Mouse (Mus musculus) gastrocnemius, postnatal 14 days (tissue): ENCODE results near the gene Chac1. TPM values are rescaled to one million over a fixed set of nuclear protein-coding genes. Genes with fewer than 3 reads are reported as not detected.
A peak's percentile ranks its signal among the peaks of the same experiment; 100 is the strongest.

Experiments used
- DNase-seq: peaks from one replicate; pipeline ENCODE4 v3.0.0; 2021; ENCODE audit warnings: mixed read lengths
- intact Hi-C: fragments of 180-260 bp; cut with DNase I; formaldehyde crosslinking; loops from one replicate; pipeline ENCODE4 v1.15.1; 2025; ENCODE audit warnings: low total_unique reads
- total RNA-seq, 2 experiments: library from RNA; stranded (reverse); gene quantifications; 2 replicates each; pipeline ENCODE4 v1.2.3; 2021

The Chac1 gene
- total RNA-seq, 2 experiments from 2014 or later: 10.5 to 47.4 TPM

DNA sequence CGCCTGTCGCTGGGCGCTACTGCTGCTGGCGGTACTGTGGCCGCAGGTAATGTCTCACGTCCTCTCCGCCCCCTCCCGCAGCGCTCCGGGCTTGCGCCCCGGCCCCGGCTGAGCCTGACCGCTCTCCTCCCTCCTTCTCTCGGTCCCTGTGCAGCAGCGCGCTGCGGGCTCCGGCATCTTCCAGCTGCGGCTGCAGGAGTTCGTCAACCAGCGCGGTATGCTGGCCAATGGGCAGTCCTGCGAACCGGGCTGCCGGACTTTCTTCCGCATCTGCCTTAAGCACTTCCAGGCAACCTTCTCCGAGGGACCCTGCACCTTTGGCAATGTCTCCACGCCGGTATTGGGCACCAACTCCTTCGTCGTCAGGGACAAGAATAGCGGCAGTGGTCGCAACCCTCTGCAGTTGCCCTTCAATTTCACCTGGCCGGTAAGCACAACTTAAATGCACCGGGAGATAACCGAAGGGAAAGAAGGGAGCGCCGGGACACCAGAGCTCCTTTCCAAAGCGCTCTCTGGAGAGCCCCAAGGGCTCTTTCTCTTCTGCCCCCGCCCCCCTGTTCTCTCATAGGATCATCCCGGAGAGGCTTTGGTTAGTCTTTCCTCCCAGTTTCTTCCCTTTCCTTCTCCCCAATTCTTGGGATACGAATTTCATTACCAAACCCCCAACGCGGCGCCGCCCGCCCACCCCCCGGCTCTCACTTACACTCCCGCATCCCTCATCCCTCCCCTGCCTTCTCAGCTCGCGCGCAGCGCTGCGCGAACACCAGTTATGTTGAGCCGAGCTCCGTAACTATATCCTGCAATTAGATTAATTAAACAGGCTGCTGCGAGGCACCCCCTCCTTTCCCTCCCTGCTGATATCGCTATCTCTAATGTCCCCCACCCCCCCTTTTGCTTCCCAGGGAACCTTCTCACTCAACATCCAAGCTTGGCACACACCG, 24.6 kb upstream of the Chac1 start:
- intact Hi-C loops: no loop called here
- no peak for DNase-seq

DNA sequence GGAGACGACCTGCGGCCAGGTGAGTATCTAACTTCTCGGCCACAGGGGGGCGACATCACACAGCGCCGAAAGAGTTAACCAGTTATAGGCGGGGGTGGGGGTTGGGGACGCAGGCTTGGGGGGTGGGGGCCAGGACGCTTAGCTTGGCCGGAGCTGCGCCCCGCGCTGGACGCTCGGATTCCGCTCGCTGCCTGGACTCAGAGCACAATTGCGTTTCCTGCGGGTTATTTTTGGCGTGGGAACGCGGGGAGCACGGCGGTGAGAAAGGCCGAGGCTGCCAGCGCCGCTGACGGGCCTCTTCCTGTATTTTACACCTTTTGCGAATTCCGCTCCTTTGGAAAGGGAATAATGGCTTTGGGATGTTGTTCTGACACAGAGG, 23.9 kb upstream of the Chac1 start:
- peak; percentile 47 for DNase-seq
- intact Hi-C loops: no loop called here

DNA sequence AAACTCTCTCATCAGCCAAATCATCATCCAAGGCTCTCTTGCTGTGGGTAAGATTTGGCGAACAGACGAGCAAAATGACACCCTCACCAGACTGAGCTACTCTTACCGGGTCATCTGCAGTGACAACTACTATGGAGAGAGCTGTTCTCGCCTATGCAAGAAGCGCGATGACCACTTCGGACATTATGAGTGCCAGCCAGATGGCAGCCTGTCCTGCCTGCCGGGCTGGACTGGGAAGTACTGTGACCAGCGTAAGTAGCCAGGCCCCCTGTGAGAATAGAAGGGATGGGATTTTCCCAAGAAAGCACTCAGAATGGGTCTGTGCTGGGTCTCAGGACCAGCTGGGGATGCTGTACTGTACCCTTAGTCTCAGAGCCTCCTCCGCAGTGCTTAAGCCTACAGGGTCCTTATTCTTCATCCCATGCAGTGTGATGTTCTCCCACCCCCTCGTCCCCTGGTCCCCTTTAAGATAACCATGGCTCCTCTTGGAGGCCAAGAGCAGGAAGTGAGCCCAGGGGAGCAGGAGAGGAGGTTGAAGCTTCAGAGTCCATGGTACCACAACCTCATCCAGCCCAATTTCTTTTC, 23.0 kb upstream of the Chac1 start:
- intact Hi-C loops: no loop called here
- no peak for DNase-seq

DNA sequence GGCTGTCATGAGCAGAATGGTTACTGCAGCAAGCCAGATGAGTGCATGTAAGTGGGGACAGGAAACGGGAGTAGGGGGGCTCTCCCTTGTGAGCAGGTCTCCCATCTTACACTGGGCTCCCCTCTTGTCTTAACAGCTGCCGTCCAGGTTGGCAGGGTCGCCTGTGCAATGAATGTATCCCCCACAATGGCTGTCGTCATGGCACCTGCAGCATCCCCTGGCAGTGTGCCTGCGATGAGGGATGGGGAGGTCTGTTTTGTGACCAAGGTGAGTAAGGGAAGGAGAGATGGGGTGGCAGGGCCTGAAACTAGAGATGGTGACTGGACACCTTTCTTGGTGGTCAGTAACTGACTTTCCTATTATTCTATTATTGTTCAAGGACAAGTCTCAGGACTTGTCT, 22.5 kb upstream of the Chac1 start:
- intact Hi-C loops: no loop called here

DNA sequence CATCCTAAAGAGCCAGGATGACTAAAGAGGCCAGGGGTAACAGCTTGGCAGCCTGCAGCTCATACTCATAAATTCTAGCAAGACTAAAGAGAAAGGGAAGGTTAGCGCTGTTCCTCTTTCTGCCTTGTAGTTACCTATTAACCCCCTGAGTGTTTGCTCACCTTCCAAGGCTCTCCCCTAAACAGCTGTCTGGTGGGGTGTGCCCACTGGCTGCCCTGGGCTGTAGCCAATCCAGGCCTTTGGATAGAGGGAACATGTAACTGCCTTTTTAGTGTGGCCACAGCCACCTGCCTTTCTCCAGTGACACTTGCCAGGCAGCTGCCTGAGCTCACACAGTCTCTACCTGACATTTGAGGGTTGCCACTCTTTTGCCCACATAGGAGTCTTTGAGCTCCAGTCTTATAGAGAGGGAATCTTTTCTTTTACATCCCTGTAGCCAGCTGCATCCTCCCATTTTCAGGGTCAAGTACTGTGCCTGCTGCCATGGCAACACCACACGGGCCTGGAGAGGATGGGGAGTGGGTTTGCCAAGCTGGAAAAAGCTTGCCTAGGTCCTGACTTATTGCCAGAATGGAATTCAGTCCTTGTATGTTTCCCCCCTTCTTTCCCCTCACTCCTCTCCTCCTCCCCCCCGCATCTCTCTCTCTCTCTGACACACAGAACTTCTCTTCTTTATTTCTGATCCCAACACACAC, 21.8 kb upstream of the Chac1 start:
- no peak for DNase-seq

More for the DNA sequence above, 22.5 kb upstream of the Chac1 start:
- DNase-seq: no peak

DNA sequence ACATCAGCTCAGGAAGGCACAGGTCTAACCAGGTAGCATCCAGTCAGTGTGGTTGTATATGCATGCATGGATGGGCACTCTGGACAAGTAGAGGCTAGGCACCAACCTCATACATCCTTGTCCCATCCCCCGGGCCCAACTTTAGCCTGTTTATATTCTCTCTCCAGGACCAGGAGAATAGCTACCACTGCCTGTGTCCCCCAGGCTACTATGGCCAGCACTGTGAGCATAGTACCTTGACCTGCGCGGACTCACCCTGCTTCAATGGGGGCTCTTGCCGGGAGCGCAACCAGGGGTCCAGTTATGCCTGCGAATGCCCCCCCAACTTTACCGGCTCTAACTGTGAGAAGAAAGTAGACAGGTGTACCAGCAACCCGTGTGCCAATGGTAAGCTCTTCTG, 20.2 kb upstream of the Chac1 start:
- no peak for DNase-seq
- intact Hi-C loops: no loop called here

More for the DNA sequence above, 21.8 kb upstream of the Chac1 start:
- intact Hi-C loops: no loop called here

DNA sequence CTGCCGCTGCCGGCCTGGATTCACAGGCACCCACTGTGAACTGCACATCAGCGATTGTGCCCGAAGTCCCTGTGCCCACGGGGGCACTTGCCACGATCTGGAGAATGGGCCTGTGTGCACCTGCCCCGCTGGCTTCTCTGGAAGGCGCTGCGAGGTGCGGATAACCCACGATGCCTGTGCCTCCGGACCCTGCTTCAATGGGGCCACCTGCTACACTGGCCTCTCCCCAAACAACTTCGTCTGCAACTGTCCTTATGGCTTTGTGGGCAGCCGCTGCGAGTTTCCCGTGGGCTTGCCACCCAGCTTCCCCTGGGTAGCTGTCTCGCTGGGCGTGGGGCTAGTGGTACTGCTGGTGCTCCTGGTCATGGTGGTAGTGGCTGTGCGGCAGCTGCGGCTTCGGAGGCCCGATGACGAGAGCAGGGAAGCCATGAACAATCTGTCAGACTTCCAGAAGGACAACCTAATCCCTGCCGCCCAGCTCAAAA, 18.8 kb upstream of the Chac1 start:
- intact Hi-C loops: no loop called here
- no peak for DNase-seq

DNA sequence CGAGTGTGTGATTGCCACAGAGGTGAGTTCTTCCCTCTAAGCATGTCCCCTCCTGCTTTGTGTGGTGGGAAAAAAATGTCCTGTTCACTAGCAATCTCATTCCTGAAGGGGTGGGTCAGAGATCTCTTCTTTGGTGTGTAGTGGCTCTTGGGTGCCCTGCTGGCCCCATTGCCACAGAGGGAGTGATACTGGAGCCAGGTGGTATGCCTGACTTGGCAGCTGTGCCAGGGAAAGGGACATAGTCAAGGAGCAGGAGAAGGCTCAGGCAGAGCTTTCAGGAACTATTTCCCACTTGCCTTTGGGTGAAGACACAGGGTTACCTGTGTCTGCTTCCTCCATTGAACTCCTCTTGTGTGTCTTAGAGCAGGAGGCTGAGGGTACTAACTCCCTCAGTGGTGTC, 16.9 kb upstream of the Chac1 start:
- no peak for DNase-seq
- intact Hi-C loops: no loop called here

DNA sequence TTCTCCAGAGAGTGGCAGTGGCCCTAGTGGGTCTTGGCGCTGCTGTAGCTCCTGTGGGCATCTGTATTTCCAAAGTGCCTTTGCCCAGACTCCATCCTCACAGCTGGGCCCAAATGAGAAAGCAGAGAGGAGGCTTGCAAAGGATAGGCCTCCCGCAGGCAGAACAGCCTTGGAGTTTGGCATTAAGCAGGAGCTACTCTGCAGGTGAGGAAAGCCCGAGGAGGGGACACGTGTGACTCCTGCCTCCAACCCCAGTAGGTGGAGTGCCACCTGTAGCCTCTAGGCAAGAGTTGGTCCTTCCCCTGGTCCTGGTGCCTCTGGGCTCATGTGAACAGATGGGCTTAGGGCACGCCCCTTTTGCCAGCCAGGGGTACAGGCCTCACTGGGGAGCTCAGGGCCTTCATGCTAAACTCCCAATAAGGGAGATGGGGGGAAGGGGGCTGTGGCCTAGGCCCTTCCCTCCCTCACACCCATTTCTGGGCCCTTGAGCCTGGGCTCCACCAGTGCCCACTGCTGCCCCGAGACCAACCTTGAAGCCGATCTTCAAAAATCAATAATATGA, 16.0 kb upstream of the Chac1 start:
- intact Hi-C loops: loop anchor here (5.0 kb wide), 2 partner anchors 33 to 77 kb away; no protein-coding TSS in a partner anchor
- no peak for DNase-seq

DNA sequence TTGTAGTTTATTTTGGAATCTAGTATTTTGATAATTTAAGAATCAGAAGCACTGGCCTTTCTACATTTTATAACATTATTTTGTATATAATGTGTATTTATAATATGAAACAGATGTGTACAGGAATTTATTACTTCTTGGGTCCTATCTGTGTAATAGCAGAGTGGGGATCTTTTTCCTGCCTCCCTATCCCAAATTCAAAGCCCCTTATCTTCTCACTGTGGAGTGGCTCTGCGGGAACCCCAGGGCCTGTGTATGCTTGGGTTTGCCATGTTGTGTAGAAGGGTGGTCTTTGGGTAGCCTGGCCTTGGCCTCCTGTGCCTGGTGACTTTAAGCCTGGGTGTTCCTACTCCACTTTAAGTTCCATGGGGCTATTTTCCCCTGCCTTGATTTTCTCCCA, 15.5 kb upstream of the Chac1 start:
- intact Hi-C loops: loop anchor here (5.0 kb wide), 2 partner anchors 33 to 77 kb away; no protein-coding TSS in a partner anchor

DNA sequence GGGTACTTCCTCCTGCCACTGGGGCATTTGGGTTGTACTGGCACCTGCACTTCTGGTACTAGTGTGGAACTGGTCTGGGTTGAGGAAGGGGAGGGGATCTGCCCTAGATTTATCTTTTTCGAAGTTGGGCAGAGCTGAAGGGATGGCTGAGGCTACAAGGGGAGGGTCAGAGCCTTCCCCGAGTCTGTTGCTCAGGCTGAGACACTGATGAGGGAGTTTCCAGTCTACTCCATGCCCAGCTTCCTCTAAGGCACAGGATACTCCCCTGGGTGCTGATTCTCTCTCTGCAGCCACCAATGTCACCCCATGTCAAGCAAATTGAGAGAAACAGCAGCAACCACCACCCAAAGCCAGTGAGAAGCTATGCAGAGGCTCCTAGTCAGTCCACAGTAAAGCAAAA, 15.0 kb upstream of the Chac1 start:
- DNase-seq: no peak
- intact Hi-C loops: loop anchor here (5.0 kb wide), 2 partner anchors 34 to 76 kb away; no protein-coding TSS in a partner anchor

More for the DNA sequence above, 15.5 kb upstream of the Chac1 start:
- no peak for DNase-seq

DNA sequence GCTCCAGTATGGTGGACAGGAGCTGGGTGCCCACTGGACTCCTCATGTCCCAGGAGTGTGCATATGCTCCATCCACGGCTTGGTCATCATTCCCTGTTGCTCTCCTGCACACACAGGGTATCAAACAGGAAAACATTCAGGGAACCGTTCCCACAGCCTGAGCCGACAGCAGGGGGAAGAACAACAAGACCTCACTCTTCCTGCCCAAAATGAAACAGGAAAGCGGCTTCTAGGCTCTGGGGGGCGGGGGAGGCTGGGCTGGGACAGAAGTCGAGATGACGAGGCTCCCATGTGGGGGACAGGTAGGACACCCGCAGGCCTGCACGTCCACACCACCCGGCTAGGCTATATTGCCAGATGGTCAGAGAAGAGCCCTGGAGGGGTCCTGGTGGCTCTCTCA, 14.6 kb upstream of the Chac1 start:
- DNase-seq: no peak
- intact Hi-C loops: loop anchor here (5.0 kb wide), 2 partner anchors 34 to 76 kb away; no protein-coding TSS in a partner anchor

DNA sequence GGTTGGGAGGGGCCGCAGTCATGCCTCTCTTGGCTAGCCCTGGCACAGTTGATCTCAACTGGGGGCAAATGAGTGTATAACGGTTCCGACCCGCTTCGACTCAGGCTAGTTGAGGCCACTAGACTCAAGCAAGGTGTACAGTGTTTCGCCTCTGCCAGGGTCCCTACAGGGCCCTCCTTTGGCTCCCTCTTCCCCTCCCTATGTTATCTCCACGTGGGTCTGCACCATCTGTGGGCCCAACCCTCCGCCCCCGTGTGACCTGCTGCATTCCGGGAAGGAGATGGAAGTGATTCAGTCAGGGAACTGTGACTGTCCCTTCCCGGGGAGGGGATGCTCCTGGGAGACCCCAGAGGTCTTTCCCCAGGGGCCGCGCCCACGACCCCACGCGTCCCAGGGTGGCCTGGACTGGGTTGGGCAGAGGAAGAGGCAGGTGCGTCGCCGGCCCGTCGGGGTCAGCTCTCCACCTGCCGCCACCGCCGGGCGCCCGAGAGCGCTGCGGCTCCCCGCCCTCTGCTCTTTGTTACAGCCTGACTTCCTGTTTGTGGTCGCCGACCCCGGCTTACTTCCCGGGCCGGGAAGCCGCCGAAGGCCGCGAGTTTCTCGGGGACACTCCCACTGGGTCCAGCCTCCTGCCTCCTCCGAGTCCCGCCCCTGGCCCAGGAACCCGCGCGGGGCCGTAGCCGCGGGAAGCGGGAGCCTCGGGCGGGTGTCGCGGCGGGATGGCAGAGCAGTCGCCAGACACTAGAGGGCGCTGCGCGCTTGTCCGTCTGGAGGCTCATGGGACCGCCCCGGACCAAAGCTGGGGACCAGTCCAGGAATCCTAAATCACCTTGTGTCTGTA, 13.4 kb upstream of the Chac1 start:
- peak; percentile 91 for DNase-seq
- intact Hi-C loops: loop anchor here (5.0 kb wide), 2 partner anchors 35 to 75 kb away; no protein-coding TSS in a partner anchor

DNA sequence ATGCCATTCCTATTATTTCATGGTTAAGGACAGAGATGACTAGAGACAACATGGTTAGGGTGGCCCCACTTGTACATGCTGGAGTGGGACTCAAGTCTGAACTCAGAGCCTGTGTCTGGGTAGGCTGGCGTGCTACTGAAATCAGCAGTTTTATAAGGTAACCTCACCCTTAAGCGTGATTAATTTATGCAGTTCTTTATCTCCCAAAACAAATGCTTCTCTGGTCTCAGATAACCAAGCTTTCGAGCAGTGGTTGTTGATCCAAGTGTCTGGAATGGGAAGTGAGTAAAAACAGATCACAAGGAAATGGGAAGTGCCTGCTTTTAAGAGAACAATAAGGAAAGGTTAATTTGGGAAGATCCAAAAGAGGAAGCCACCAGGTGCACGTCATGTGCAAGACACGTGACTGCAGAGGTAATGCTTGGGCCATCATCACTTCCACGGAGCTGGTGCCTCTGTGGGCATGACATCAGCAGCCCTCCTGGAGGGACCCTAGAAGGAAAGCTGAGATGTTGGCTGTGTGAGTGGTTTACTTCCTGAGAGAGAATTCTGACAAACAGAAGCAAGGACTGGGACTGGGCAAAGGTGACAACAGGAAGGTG, 6.4 kb upstream of the Chac1 start:
- DNase-seq: no peak
- intact Hi-C loops: no loop called here

DNA sequence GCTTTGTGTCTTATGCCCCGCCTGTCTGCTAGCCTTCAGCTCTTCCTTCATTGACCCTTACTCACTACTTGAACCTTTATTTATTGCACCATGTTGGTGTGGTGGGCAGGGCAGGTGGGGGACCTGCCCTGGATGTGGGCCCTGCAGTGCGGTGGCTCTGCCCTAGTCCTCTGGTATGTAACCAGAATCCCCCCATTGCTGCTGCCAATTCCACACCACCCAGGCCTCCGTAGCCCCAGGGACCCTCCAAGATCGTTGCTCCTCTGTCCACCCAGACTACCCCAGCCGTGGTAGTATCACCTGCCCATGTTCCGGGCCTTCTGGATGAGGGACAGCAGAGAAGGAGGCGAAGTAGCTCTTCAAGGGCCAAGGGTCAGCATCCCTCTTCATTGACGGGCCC, 2.7 kb downstream of the Chac1 start:
- intact Hi-C loops: no loop called here
- no peak for DNase-seq

DNA sequence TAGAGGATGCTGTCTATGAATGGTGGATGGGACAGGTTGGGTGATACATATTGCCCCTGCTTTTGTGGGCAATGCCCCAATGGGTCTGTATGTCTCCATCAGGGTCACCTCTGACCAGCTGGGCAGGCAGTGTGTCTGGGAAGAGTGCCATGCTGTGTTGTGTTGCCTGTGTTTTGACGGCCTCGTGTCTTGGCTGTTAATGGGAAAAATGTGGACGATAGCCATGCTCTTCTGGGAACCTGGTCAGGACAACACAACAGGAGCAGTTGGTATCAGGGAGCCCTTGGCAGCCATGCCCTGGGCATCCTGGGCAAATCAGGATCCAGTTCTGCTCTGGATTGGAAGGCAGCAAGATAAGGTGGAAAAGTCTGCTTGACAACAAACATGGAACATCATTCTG, 4.1 kb downstream of the Chac1 start:
- DNase-seq: peak; percentile 81
- intact Hi-C loops: no loop called here

DNA sequence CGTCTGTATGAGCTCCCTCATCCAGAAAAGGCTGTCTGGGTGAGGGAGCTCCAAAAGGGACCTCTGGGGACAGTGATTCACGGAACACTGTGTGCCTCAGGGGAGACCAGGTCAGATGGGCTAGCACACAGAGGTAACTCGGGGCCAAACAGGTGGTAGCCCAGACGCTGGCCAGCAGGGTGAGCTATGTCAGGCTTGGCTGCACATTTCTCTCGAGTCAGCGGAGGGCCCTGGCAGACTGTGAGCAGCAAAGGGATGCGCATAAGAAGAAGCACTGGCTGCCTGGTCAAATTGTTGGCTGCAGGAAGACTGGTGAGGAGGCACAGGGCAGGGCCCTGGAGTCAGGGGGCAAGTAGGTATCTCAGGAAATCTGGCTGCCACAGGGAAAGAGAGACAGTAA, 4.6 kb downstream of the Chac1 start:
- peak; percentile 83 for DNase-seq
- intact Hi-C loops: no loop called here

DNA sequence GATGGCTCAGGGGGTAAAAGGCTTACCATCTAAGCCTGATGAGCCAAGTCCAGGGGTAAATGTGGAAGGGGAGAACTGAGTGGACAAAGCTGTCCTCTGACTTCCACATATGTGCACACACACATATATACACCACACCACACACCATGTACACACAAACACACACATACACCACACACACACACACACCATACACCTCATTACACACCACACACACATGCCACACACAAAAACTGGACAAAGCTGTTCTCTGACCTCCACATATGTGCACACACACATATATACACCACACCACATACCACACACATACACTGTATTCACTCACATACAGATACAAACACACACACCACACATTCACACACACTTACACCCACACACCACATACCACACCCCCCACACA, 5.3 kb downstream of the Chac1 start:
- DNase-seq: no peak
- intact Hi-C loops: no loop called here
